Mouse (Mus musculus): ENCODE measurements around the gene Cd274.

GRCm38 (mm10) chr19:29436793-29437479 is 69.7 kb downstream of the Cd274 start:
- TF ChIP-seq HCFC1 (IDR thresholded peaks at IDR 0.05; ENCODE audit: borderline replicate concordance, insufficient read depth, low read length) (no peak), ZNF384 (IDR thresholded peaks at IDR 0.05; ENCODE audit: low read depth, low read length) (no peak), ZC3H11A (IDR thresholded peaks at IDR 0.05; ENCODE audit: borderline replicate concordance, low read depth, low read length) (no peak), CHD2 (IDR thresholded peaks at IDR 0.05; ENCODE audit: low read depth, low read length) (no peak)
